Mouse (Mus musculus) lung, adult 2 months (tissue): Measurements from ENCODE around the gene Trip4. TPM values are rescaled to one million over a fixed set of nuclear protein-coding genes. Genes with fewer than 3 reads are reported as not detected.
"Not testable (repeated sequence)": the region's sequence is repeated elsewhere in the genome, so short reads cannot be mapped to it uniquely, and the experiment has no call there.

Source experiments
- DNase-seq: peaks from one replicate; pipeline ENCODE4 v3.0.0; 2022
- H3K4me1 ChIP-seq: fragments of 200-500 bp; 2 replicates; pipeline ENCODE4 v1.6.1; 2011; ENCODE audit warnings: low read length; ENCODE audit not compliant: control insufficient read depth, insufficient read depth
- H3K4me3 ChIP-seq: fragments of 200-500 bp; replicated peaks from 2 replicates; pipeline ENCODE3; 2011; ENCODE audit warnings: low read depth, mild to moderate bottlenecking, control low read depth, low read length; ENCODE audit errors: extremely low read depth
- CTCF ChIP-seq: fragments of 200-500 bp; IDR thresholded peaks from 2 replicates; pipeline ENCODE4 v1.5.1; 2011; ENCODE audit warnings: mild to moderate bottlenecking, low read length, control low read depth; ENCODE audit not compliant: insufficient read depth
- POLR2A ChIP-seq: fragments of 200-500 bp; IDR thresholded peaks from 2 replicates; pipeline ENCODE4 v1.6.1; 2011; ENCODE audit warnings: low read depth, mild to moderate bottlenecking, control low read depth, low read length, borderline replicate concordance; ENCODE audit errors: extremely low read depth
- WGBS: fragments of 180-500 bp; shearing (Covaris S2); methylation state at CpG from one replicate; pipeline ENCODE4 v1.1.7; 2018; 5-methylcytosine and 5-hydroxymethylcytosine counted together
- polyA plus RNA-seq: library from polyadenylated mRNA; depleted of rRNA; stranded (reverse); fragments of >200 nt; gene quantifications from 2 replicates; pipeline ENCODE4 v1.2.3, GENCODE M21; 2012; rRNA removed

The Trip4 gene
- polyA plus RNA-seq, 1 experiment = 8.4 TPM

- Histone ChIP-seq H3K4me3 (no peak overlapping the region), H3K4me1 (peaks cover 21% of the 10 kb centered on the region)
- no peak for TF ChIP-seq CTCF
- no peak for TF ChIP-seq POLR2A
- 59% methylated on average over 4 of the region's 4 CpGs for WGBS
- DNase-seq = no peak
Observed at GRCm38 (mm10) chr9:65787829-65788344, 120.7 kb downstream of the Trip4 start.

GRCm38 (mm10) chr9:65786885-65787787 is 121.5 kb downstream of the Trip4 start:
- TF ChIP-seq POLR2A = no peak
- no peak for TF ChIP-seq CTCF

DNA sequence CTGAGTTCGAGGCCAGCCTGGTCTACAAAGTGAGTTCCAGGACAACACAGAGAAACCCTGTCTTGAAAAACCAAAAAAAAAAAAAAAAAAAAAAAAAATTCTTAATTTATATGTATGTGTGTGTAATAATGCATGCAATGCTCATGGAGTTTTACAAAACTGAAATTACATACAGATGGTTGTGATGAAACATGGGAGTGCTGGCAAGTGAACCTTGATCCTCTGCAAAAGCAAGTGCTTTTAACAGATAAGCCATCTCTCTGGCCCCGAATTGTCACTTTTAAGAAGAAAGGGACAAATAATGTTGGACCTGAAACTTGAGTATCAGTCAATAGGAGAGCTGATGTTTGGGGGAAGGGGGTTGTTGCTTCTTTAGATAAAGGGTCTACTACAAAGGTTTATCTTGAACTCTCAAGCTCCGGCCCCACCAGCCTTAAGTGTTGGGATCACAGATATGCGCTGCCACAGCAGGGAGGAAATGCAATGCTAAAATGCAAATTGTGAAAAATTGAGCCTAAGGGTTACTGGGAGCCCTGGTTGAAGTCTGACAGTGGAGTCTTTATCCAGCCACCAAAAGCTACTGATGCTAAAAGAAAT is 122.7 kb downstream of the Trip4 start:
- 78% methylated on average over 4 of the region's 4 CpGs for WGBS
- TF ChIP-seq CTCF (no peak), POLR2A (no peak)
- Histone ChIP-seq H3K4me1 (peaks cover 10% of the 10 kb centered on the region), H3K4me3 (no peak overlapping the region)
- no peak for DNase-seq

More at GRCm38 (mm10) chr9:65786885-65787787, 121.5 kb downstream of the Trip4 start:
- Histone ChIP-seq H3K4me3 (no peak overlapping the region), H3K4me1 (peaks cover 19% of the 10 kb centered on the region)
- DNase-seq = no peak
- 48% methylated on average over 8 of the region's 8 CpGs for WGBS

- H3K4me3 ChIP-seq, DNase-seq, H3K4me1 ChIP-seq: not testable (repeated sequence)
- WGBS = 85% methylated on average over 3 of the region's 3 CpGs
Observed at GRCm38 (mm10) chr9:65779619-65780018, 129.0 kb downstream of the Trip4 start.

Other genes with a start within 250 kb of the Trip4 start
- gene Oaz2, start 240.8 kb downstream of the Trip4 start, polyA plus RNA-seq = 242 and 274 TPM in 2 replicates
- gene Zfp609, start 81.2 kb downstream of the Trip4 start, polyA plus RNA-seq = 8.3 and 11.7 TPM in 2 replicates
- gene Pclaf, start 18.6 kb downstream of the Trip4 start, polyA plus RNA-seq = 0.28 and 1.2 TPM in 2 replicates
- gene Csnk1g1, start 130 bp upstream of the Trip4 start, polyA plus RNA-seq = 4.4 and 5.8 TPM in 2 replicates
- 162 and 176 TPM in 2 replicates for gene Ppib, start 151.4 kb upstream of the Trip4 start, polyA plus RNA-seq
- 14.5 and 18.0 TPM in 2 replicates for gene Snx22, start 160.9 kb upstream of the Trip4 start, polyA plus RNA-seq
- 50.7 and 57.3 TPM in 2 replicates for gene Snx1, start 217.8 kb upstream of the Trip4 start, polyA plus RNA-seq
- 7.3 and 13.0 TPM in 2 replicates for gene Ciao2a, start 217.8 kb upstream of the Trip4 start, polyA plus RNA-seq
- gene Dapk2, start 249.4 kb upstream of the Trip4 start, polyA plus RNA-seq = 26.7 and 32.8 TPM in 2 replicates